Comparison of ENCODE assay signal across 8 mouse cellular contexts in genomic region chr2:130664102-130664701, GRCm38 (mm10). TPM values are rescaled to one million over a fixed set of nuclear protein-coding genes. Genes with fewer than 3 reads are reported as not detected.
DNase-seq lines count a peak whose midpoint lies in the region; ATAC-seq and TF ChIP-seq lines count a peak whose summit lies in the region.

Gene Ddrgk1 (minus strand): TSS chr2:130664659.

- peaks cover 4 to 46% of the 10 kb centered on the region in 2 experiments; a peak in 3 of 4 replicates for H3K4me1 ChIP-seq in CH12.LX (ENCODE audit: control insufficient read depth in 1 of 2, insufficient read depth in 2 of 2)
- H3K4me1 ChIP-seq in forebrain, embryonic 11.5 days (replicated peaks; ENCODE audit: control insufficient read depth, insufficient read depth, low read length): peaks cover 10% of the 10 kb centered on the region
- peaks cover 20% of the 10 kb centered on the region for H3K4me1 ChIP-seq in heart, embryonic 16.5 days (ENCODE audit: control insufficient read depth, insufficient read depth, low read length)
- H3K4me1 ChIP-seq in liver, embryonic 15.5 days (replicated peaks): peaks cover 50% of the 10 kb centered on the region
- peaks cover 23% of the 10 kb centered on the region for H3K4me1 ChIP-seq in neural tube, embryonic 12.5 days

- peak; percentile 94 for TF ChIP-seq POLR2A in CH12.LX (IDR thresholded peaks at IDR 0.05; ENCODE audit: low read depth, low read length)

- TF ChIP-seq RAD21 in CH12.LX (IDR thresholded peaks at IDR 0.05; ENCODE audit: low read depth, low read length): no peak; the same call in none of the 2 replicates

- peak within 1 kb of the TSS; percentile 78 for H3K9ac ChIP-seq in CH12.LX (ENCODE audit: insufficient read depth, low read depth)
- peak within 1 kb of the TSS; percentile 86 for H3K9ac ChIP-seq in forebrain, embryonic 11.5 days (ENCODE audit: low read length)
- peak within 1 kb of the TSS; percentile 96 for H3K9ac ChIP-seq in heart, embryonic 16.5 days (ENCODE audit: low read length)
- peak within 1 kb of the TSS; percentile 82 for H3K9ac ChIP-seq in liver, embryonic 15.5 days
- peak within 1 kb of the TSS; percentile 74 for H3K9ac ChIP-seq in neural tube, embryonic 12.5 days

- H3K4me2 ChIP-seq in CH12.LX (ENCODE audit: insufficient read depth, low read depth, poor library complexity, severe bottlenecking): peak within 1 kb of the TSS; percentile 88
- peak within 1 kb of the TSS; percentile 77 for H3K4me2 ChIP-seq in forebrain, embryonic 11.5 days (ENCODE audit: low read depth, low read length, severe bottlenecking)
- peak within 1 kb of the TSS; percentile 87 for H3K4me2 ChIP-seq in heart, embryonic 16.5 days (ENCODE audit: low read depth, low read length)
- peak within 1 kb of the TSS; percentile 87 for H3K4me2 ChIP-seq in liver, embryonic 15.5 days
- H3K4me2 ChIP-seq in neural tube, embryonic 12.5 days (replicated peaks): peak within 1 kb of the TSS; percentile 76

- TF ChIP-seq EP300 in CH12.LX (IDR thresholded peaks at IDR 0.05; ENCODE audit: low read length): no peak

- H3K4me3 ChIP-seq in CH12.LX (replicated peaks in 1 of 3; ENCODE audit: low read depth in 2 of 3, low read length in 2 of 3, poor library complexity in 1 of 3): peak within 1 kb of the TSS; percentile 66 to 69 (median 68)
- H3K4me3 ChIP-seq in forebrain, embryonic 11.5 days (ENCODE audit: low read depth, low read length): peak within 1 kb of the TSS; percentile 58
- peak within 1 kb of the TSS; percentile 80 for H3K4me3 ChIP-seq in heart, embryonic 16.5 days (ENCODE audit: low read length)
- H3K4me3 ChIP-seq in liver, embryonic 15.5 days (replicated peaks): peak within 1 kb of the TSS; percentile 72
- H3K4me3 ChIP-seq in neural tube, embryonic 12.5 days: peak within 1 kb of the TSS; percentile 59

- peak; percentile 95 for ATAC-seq in forebrain, embryonic 11.5 days (replicated peaks; ENCODE audit: low FRiP score)
- peak; percentile 95 for ATAC-seq in heart, embryonic 16.5 days (replicated peaks; ENCODE audit: extremely low read depth, insufficient read depth, low FRiP score)
- peak; percentile 92 for ATAC-seq in liver, embryonic 15.5 days (ENCODE audit: insufficient read depth)
- peak; percentile 95 for ATAC-seq in neural tube, embryonic 12.5 days (ENCODE audit: low FRiP score, low read depth)

- DNase-seq in CH12.LX (ENCODE audit: extremely low read depth): peak; percentile 97
- DNase-seq in c-Kit-positive CD71-positive TER-119-negative erythroid progenitor cells, embryonic 14.5 days (ENCODE audit: low read depth): peak; percentile 91
- DNase-seq in forebrain, embryonic 11.5 days (ENCODE audit: low spot score): peak; percentile 94
- DNase-seq in kidney, postnatal 36 days: peak; percentile 94 to 97
- peak; percentile 97 for DNase-seq in telencephalon, adult 2 months (ENCODE audit: low read depth, low spot score)

- no peaks in the 10 kb centered on the region for H3K27me3 ChIP-seq in CH12.LX (replicated peaks)
- no peaks in the 10 kb centered on the region for H3K27me3 ChIP-seq in forebrain, embryonic 11.5 days (ENCODE audit: control insufficient read depth, insufficient read depth, low read length)
- no peaks in the 10 kb centered on the region for H3K27me3 ChIP-seq in heart, embryonic 16.5 days (ENCODE audit: control insufficient read depth, insufficient read depth, low read length)
- no peaks in the 10 kb centered on the region for H3K27me3 ChIP-seq in liver, embryonic 15.5 days
- H3K27me3 ChIP-seq in neural tube, embryonic 12.5 days (replicated peaks): no peaks in the 10 kb centered on the region

- under 1% methylated on average over 40 of the region's 40 CpGs for WGBS in forebrain, embryonic 11.5 days
- 0% methylated on average over 40 of the region's 40 CpGs for WGBS in heart, embryonic 16.5 days
- WGBS in liver, embryonic 15.5 days (ENCODE audit: insufficient replicate concordance): under 1% methylated on average over 40 of the region's 40 CpGs
- under 1% methylated on average over 40 of the region's 40 CpGs for WGBS in neural tube, embryonic 12.5 days

- in situ Hi-C loops in CH12.LX (cut with MboI; ENCODE audit: low pct_ligation_motif_present, low pct_unique_long_range_greater_than_20kb, low sequenced_read_pairs): no loop called here

- dilution Hi-C loops in CH12.LX (cut with MboI; ENCODE audit: extremely low pct_ligation_motif_present, extremely low pct_unique_long_range_greater_than_20kb, low sequenced_read_pairs): no loop called here

- H3K79me2 ChIP-seq in CH12.LX (replicated peaks; ENCODE audit: control insufficient read depth, extremely low read depth, insufficient read depth, poor library complexity, severe bottlenecking): peaks cover 18% of the 10 kb centered on the region

- peaks cover 16 to 33% of the 10 kb centered on the region in 2 experiments for H3K36me3 ChIP-seq in CH12.LX (replicated peaks in 1 of 2; ENCODE audit: control insufficient read depth in 1 of 2, insufficient read depth in 1 of 2, low read length in 1 of 2)
- no peaks in the 10 kb centered on the region; the same call in 1 of the 2 replicates for H3K36me3 ChIP-seq in forebrain, embryonic 11.5 days (ENCODE audit: control insufficient read depth, insufficient read depth, low read length)
- H3K36me3 ChIP-seq in heart, embryonic 16.5 days (ENCODE audit: control insufficient read depth, insufficient read depth): peaks cover 19% of the 10 kb centered on the region
- H3K36me3 ChIP-seq in liver, embryonic 15.5 days (replicated peaks): peaks cover 35% of the 10 kb centered on the region
- peaks cover 26% of the 10 kb centered on the region for H3K36me3 ChIP-seq in neural tube, embryonic 12.5 days

- H3K27ac ChIP-seq in CH12.LX (ENCODE audit: insufficient read depth, low read depth): peak within 1 kb of the TSS; percentile 87
- H3K27ac ChIP-seq in forebrain, embryonic 11.5 days (ENCODE audit: low read depth, low read length): peak within 1 kb of the TSS; percentile 96
- peak within 1 kb of the TSS; percentile 100 for H3K27ac ChIP-seq in heart, embryonic 16.5 days (ENCODE audit: low read length)
- peak within 1 kb of the TSS; percentile 97 for H3K27ac ChIP-seq in liver, embryonic 15.5 days (replicated peaks)
- peak within 1 kb of the TSS; percentile 97 for H3K27ac ChIP-seq in neural tube, embryonic 12.5 days

- peak in 1 of 2 experiments; percentile 29; a peak in 1 of 4 replicates for TF ChIP-seq CTCF in CH12.LX (conservative IDR thresholded peaks at IDR 0.05 in 1 of 2, IDR thresholded peaks at IDR 0.05 in 1 of 2; ENCODE audit: low read depth in 2 of 2, low read length in 2 of 2)

- no peaks in the 10 kb centered on the region for H3K9me3 ChIP-seq in CH12.LX (replicated peaks; ENCODE audit: low read length)
- no peaks in the 10 kb centered on the region for H3K9me3 ChIP-seq in forebrain, embryonic 11.5 days (ENCODE audit: control insufficient read depth, low read length)
- H3K9me3 ChIP-seq in heart, embryonic 16.5 days (replicated peaks; ENCODE audit: control insufficient read depth, low read length): no peaks in the 10 kb centered on the region
- no peaks in the 10 kb centered on the region for H3K9me3 ChIP-seq in liver, embryonic 15.5 days (replicated peaks)
- H3K9me3 ChIP-seq in neural tube, embryonic 12.5 days: no peaks in the 10 kb centered on the region

TF ChIP-seq in CH12.LX, 34 proteins besides CTCF, POLR2A, EP300 and RAD21:
- TF ChIP-seq KAT2A (IDR thresholded peaks at IDR 0.05; ENCODE audit: insufficient replicate concordance, low read length) (no peak), E2F4 (IDR thresholded peaks at IDR 0.05; ENCODE audit: insufficient replicate concordance, low read depth, low read length) (peak; percentile 81; the same call in 1 of the 2 replicates), NELFE (IDR thresholded peaks at IDR 0.05; ENCODE audit: low read depth, low read length) (peak; percentile 94), TBP (conservative IDR thresholded peaks at IDR 0.05; ENCODE audit: low read depth, low read length) (0 out of 2 replicates have a peak, but pooled peaks have one; percentile 42), MXI1 (IDR thresholded peaks at IDR 0.05; ENCODE audit: low read depth, low read length) (no peak; the same call in 1 of the 2 replicates), UBTF (IDR thresholded peaks at IDR 0.05; ENCODE audit: low read depth, low read length) (no peak), TCF12 (IDR thresholded peaks at IDR 0.05; ENCODE audit: low read depth, low read length) (peak; percentile 45; the same call in 1 of the 2 replicates), POLR2AphosphoS2 (IDR thresholded peaks at IDR 0.05; ENCODE audit: low read depth, low read length) (0 out of 2 replicates have a peak, but pooled peaks have one; percentile 76), ZC3H11A (IDR thresholded peaks at IDR 0.05; ENCODE audit: low read depth, low read length) (no peak), ELF1 (IDR thresholded peaks at IDR 0.05; ENCODE audit: low read depth, low read length) (peak; percentile 35; the same call in 1 of the 2 replicates), HCFC1 (IDR thresholded peaks at IDR 0.05; ENCODE audit: low read depth, low read length) (peak; percentile 69), SIN3A (IDR thresholded peaks at IDR 0.05; ENCODE audit: low read length) (peak; percentile 82), ZMIZ1 (IDR thresholded peaks at IDR 0.05; ENCODE audit: low read depth, low read length) (peak; percentile 74; the same call in 1 of the 2 replicates), MYC (IDR thresholded peaks at IDR 0.05; ENCODE audit: low read depth, low read length) (peak; percentile 61), NRF1 (IDR thresholded peaks at IDR 0.05; ENCODE audit: low read depth, low read length) (peak; percentile 94)

RNA-seq across cellular contexts. Expression of gene Ddrgk1, which starts in this region (rescaled TPM):
- total RNA-seq in CH12.LX (2012; rRNA removed) (72.7 and 77.9 TPM in 2 replicates), CH12.LX (2014; rRNA removed) (50.4 and 51.7 TPM in 2 replicates)
- 93.1 and 114 TPM in 2 replicates for polyA plus RNA-seq in CH12.LX (2012; ENCODE audit: insufficient read length, low read depth)
- 46.8 and 48.5 TPM in 2 replicates for polyA plus RNA-seq in forebrain, embryonic 11.5 days (2014; fragmentation: Nextera tagmentation; extraction: Ambion mirVana)
- 47.1 and 47.3 TPM in 2 replicates for polyA plus RNA-seq in heart, embryonic 16.5 days (2015; fragmentation: Nextera tagmentation; extraction: Ambion mirVana)
- 40.6 and 43.8 TPM in 2 replicates for polyA plus RNA-seq in liver, embryonic 15.5 days (2015; fragmentation: Nextera tagmentation; extraction: Ambion mirVana)
- polyA plus RNA-seq in neural tube, embryonic 12.5 days (2016; fragmentation: Nextera tagmentation; extraction: Ambion mirVana): 57.4 and 58.4 TPM in 2 replicates

Comparison
In these comparisons a context has a peak if more than half of its experiments do, and no peak if none do; other contexts are left out.
1. Peak in every context shown above with its lines: DNase-seq, ATAC-seq, H3K4me3 ChIP-seq and H3K27ac ChIP-seq.